Mouse (Mus musculus): Measurements from ENCODE around the gene Bfsp2.

GRCm38 (mm10) chr9:103443121-103443823 lies 36.9 kb downstream of the Bfsp2 start:
- TF ChIP-seq CTCF (IDR thresholded peaks at IDR 0.05; ENCODE audit: low read depth): no peak
- no peak for TF ChIP-seq EP300 (optimal IDR thresholded peaks at IDR 0.05)

Measured in stomach, postnatal 0 days (tissue).